Mouse (Mus musculus): ENCODE data around the gene D3Ertd254e. TPM values are rescaled to one million over a fixed set of nuclear protein-coding genes. Genes with fewer than 3 reads are reported as not detected.

The D3Ertd254e gene
- 4.0 TPM for polyA plus RNA-seq (2017; shearing (Covaris generic))

DNA sequence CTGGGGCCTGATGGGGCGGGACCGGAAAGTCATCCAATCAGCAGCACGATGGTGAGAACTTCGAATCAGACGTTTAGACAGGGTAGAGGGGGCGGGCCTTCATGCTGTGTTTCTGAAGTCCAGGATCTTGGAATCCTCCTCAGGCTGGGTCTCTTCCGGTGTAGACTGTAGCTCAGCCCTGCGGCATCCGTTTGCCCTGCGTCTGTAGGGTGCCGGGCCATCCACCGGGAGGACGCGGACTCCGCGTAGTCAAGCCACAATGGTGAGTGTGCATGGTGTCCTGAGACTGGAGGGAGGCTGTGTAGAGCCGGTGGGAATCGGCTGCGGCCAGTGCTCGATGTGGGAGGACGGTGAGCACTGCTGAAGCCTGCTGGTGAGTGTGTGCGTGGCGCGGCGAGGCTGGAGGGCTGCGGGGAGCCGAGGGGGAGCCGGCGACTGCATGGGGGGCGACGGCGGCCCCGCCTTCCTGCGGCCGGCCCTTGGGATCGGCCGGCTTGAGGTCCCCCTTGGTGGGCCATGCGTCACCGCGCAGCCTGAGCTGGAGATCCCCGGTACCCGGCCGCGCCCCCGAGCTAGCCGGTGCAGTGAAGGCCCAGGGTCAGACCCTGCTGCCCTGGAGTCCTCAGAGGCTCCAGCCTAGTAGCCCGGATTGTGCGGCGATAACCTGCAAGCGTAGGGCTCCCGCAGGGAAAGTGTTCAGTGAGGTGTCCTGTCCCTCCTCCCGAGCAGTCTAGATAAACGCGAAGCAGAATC lies at the start of gene D3Ertd254e:
Gene D3Ertd254e (plus strand): TSS at position 84 of the 753 bp plus-strand sequence.

Other genes with a start within 250 kb of the D3Ertd254e start
- gene Dcun1d1, start 213.6 kb upstream of the D3Ertd254e start, polyA plus RNA-seq (2017; shearing (Covaris generic)): 71.1 TPM
- 27.0 TPM for gene Mccc1, start 150.3 kb upstream of the D3Ertd254e start, polyA plus RNA-seq (2017; shearing (Covaris generic))
- gene Ccdc144b, start 97.5 kb upstream of the D3Ertd254e start, polyA plus RNA-seq (2017; shearing (Covaris generic)): not detected
- 38.5 TPM for gene Acad9, start 85.0 kb upstream of the D3Ertd254e start, polyA plus RNA-seq (2017; shearing (Covaris generic))
- gene Qrfpr, start 71.3 kb downstream of the D3Ertd254e start, polyA plus RNA-seq (2017; shearing (Covaris generic)): not detected